Mouse (Mus musculus) olfactory bulb, adult 2 months (tissue): ENCODE measurements around the gene Iqgap3.

Experiments used
- CTCF ChIP-seq: fragments of 200-500 bp; IDR thresholded peaks from 2 replicates; pipeline ENCODE4 v1.5.1; 2012; ENCODE audit warnings: low read depth, mild to moderate bottlenecking, low read length, moderate library complexity; ENCODE audit not compliant: insufficient read depth
- POLR2A ChIP-seq: fragments of 200-500 bp; IDR thresholded peaks from 2 replicates; pipeline ENCODE4 v1.6.1; 2012; ENCODE audit warnings: mild to moderate bottlenecking, low read depth, low read length, moderate library complexity; ENCODE audit not compliant: insufficient read depth

GRCm38 (mm10) chr3:88150999-88151364 lies 69.2 kb downstream of the Iqgap3 start:
- no peak for TF ChIP-seq CTCF
- no peak for TF ChIP-seq POLR2A
